Mouse (Mus musculus): ENCODE measurements around the gene Slc25a12. TPM values are rescaled to one million over a fixed set of nuclear protein-coding genes. Genes with fewer than 3 reads are reported as not detected.

The Slc25a12 gene
- polyA plus RNA-seq, 1 experiment: 40.7 TPM

GRCm38 (mm10) chr2:71316116-71316789 is 51.3 kb downstream of the Slc25a12 start:
- H3K27me3 ChIP-seq (ENCODE audit: control insufficient read depth, insufficient read depth, insufficient read length): no peaks in the 10 kb centered on the region
- no peak overlapping the region for H3K4me2 ChIP-seq (ENCODE audit: low read depth)
- H3ac ChIP-seq (ENCODE audit: control insufficient read depth, insufficient read length): no peak overlapping the region
- H3K36me3 ChIP-seq (ENCODE audit: control insufficient read depth, insufficient read depth): no peaks in the 10 kb centered on the region
- H3K79me2 ChIP-seq (ENCODE audit: control insufficient read depth, insufficient read depth): no peaks in the 10 kb centered on the region
- TF ChIP-seq E2F4 (IDR thresholded peaks at IDR 0.05; ENCODE audit: insufficient read depth) (no peak), POLR2A (IDR thresholded peaks at IDR 0.05; ENCODE audit: insufficient read length, low read depth) (no peak), MYOD1 (IDR thresholded peaks at IDR 0.05; ENCODE audit: control insufficient read depth in 1 of 3, insufficient read length in 2 of 3, low read depth in 2 of 3) (no peak), CEBPB (IDR thresholded peaks at IDR 0.05; ENCODE audit: insufficient read depth, poor library complexity, severe bottlenecking) (no peak)
- H3K4me3 ChIP-seq: no peak overlapping the region

GRCm38 (mm10) chr2:71315022-71315421 is 52.5 kb downstream of the Slc25a12 start:
- H3K36me3 ChIP-seq (ENCODE audit: control insufficient read depth, insufficient read depth): no peaks in the 10 kb centered on the region
- H3K4me2 ChIP-seq (ENCODE audit: low read depth): no peak overlapping the region
- no peak for TF ChIP-seq MYOD1 (IDR thresholded peaks at IDR 0.05; ENCODE audit: control insufficient read depth in 1 of 3, insufficient read length in 2 of 3, low read depth in 2 of 3)
- no peak for TF ChIP-seq POLR2A (IDR thresholded peaks at IDR 0.05; ENCODE audit: insufficient read length, low read depth)
- no peaks in the 10 kb centered on the region for H3K79me2 ChIP-seq (ENCODE audit: control insufficient read depth, insufficient read depth)
- H3K4me3 ChIP-seq: no peak overlapping the region
- no peaks in the 10 kb centered on the region for H3K27me3 ChIP-seq (ENCODE audit: control insufficient read depth, insufficient read depth, insufficient read length)
- H3ac ChIP-seq (ENCODE audit: control insufficient read depth, insufficient read length): no peak overlapping the region

GRCm38 (mm10) chr2:71314080-71314479 is 53.5 kb downstream of the Slc25a12 start:
- no peaks in the 10 kb centered on the region for H3K36me3 ChIP-seq (ENCODE audit: control insufficient read depth, insufficient read depth)
- no peak for TF ChIP-seq USF1 (IDR thresholded peaks at IDR 0.05; ENCODE audit: low read depth)
- TF ChIP-seq SRF (IDR thresholded peaks at IDR 0.05; ENCODE audit: control insufficient read depth, insufficient read length, low read depth): no peak
- TF ChIP-seq POLR2A (IDR thresholded peaks at IDR 0.05; ENCODE audit: insufficient read length, low read depth): no peak
- TF ChIP-seq E2F4 (IDR thresholded peaks at IDR 0.05; ENCODE audit: insufficient read depth): no peak
- TF ChIP-seq REST (IDR thresholded peaks at IDR 0.05; ENCODE audit: insufficient read depth, insufficient read length): no peak
- no peak for TF ChIP-seq MYOD1 (IDR thresholded peaks at IDR 0.05; ENCODE audit: control insufficient read depth in 1 of 3, insufficient read length in 2 of 3, low read depth in 2 of 3)
- no peak overlapping the region for H3ac ChIP-seq (ENCODE audit: control insufficient read depth, insufficient read length)
- H3K79me2 ChIP-seq (ENCODE audit: control insufficient read depth, insufficient read depth): no peaks in the 10 kb centered on the region
- no peak overlapping the region for H3K4me2 ChIP-seq (ENCODE audit: low read depth)
- H3K27me3 ChIP-seq (ENCODE audit: control insufficient read depth, insufficient read depth, insufficient read length): no peaks in the 10 kb centered on the region
- no peak overlapping the region for H3K4me3 ChIP-seq

- Histone ChIP-seq H3K4me3 (no peak overlapping the region), H3K27me3 (ENCODE audit: control insufficient read depth, insufficient read depth, insufficient read length) (no peaks in the 10 kb centered on the region), H3K4me2 (ENCODE audit: low read depth) (no peak overlapping the region), H3K36me3 (ENCODE audit: control insufficient read depth, insufficient read depth) (no peaks in the 10 kb centered on the region), H3ac (ENCODE audit: control insufficient read depth, insufficient read length) (no peak overlapping the region), H3K79me2 (ENCODE audit: control insufficient read depth, insufficient read depth) (no peaks in the 10 kb centered on the region)
- no peak for TF ChIP-seq E2F4 (IDR thresholded peaks at IDR 0.05; ENCODE audit: insufficient read depth)
- no peak for TF ChIP-seq POLR2AphosphoS2 (IDR thresholded peaks at IDR 0.05; ENCODE audit: insufficient read length, low read depth)
These were observed 55.5 kb downstream of the Slc25a12 start for GRCm38 (mm10) chr2:71312067-71312466.

GRCm38 (mm10) chr2:71309726-71310125 is 57.8 kb downstream of the Slc25a12 start:
- H3ac ChIP-seq (ENCODE audit: control insufficient read depth, insufficient read length): no peak overlapping the region
- no peaks in the 10 kb centered on the region for H3K79me2 ChIP-seq (ENCODE audit: control insufficient read depth, insufficient read depth)
- no peak overlapping the region for H3K4me3 ChIP-seq
- no peak overlapping the region for H3K4me2 ChIP-seq (ENCODE audit: low read depth)
- no peak for TF ChIP-seq POLR2A (IDR thresholded peaks at IDR 0.05; ENCODE audit: insufficient read length, low read depth)
- TF ChIP-seq CEBPB (IDR thresholded peaks at IDR 0.05; ENCODE audit: insufficient read depth, poor library complexity, severe bottlenecking): no peak
- TF ChIP-seq MAX (IDR thresholded peaks at IDR 0.05; ENCODE audit: low read depth): no peak
- TF ChIP-seq SRF (IDR thresholded peaks at IDR 0.05; ENCODE audit: control insufficient read depth, insufficient read length, low read depth): no peak
- TF ChIP-seq POLR2AphosphoS2 (IDR thresholded peaks at IDR 0.05; ENCODE audit: insufficient read length, low read depth): no peak
- TF ChIP-seq E2F4 (IDR thresholded peaks at IDR 0.05; ENCODE audit: insufficient read depth): no peak
- no peak for TF ChIP-seq TCF3 (IDR thresholded peaks at IDR 0.05; ENCODE audit: insufficient read length, low read depth)
- no peak for TF ChIP-seq TCF12 (IDR thresholded peaks at IDR 0.05; ENCODE audit: insufficient read depth, poor library complexity, severe bottlenecking)
- H3K36me3 ChIP-seq (ENCODE audit: control insufficient read depth, insufficient read depth): no peaks in the 10 kb centered on the region
- no peaks in the 10 kb centered on the region for H3K27me3 ChIP-seq (ENCODE audit: control insufficient read depth, insufficient read depth, insufficient read length)

GRCm38 (mm10) chr2:71306357-71306756 is 61.2 kb downstream of the Slc25a12 start:
- H3K36me3 ChIP-seq (ENCODE audit: control insufficient read depth, insufficient read depth): peaks cover 5% of the 10 kb centered on the region
- H3K4me3 ChIP-seq: no peak overlapping the region
- TF ChIP-seq CEBPB (IDR thresholded peaks at IDR 0.05; ENCODE audit: insufficient read depth, poor library complexity, severe bottlenecking) (no peak), MYOD1 (IDR thresholded peaks at IDR 0.05; ENCODE audit: control insufficient read depth in 1 of 3, insufficient read length in 2 of 3, low read depth in 2 of 3) (no peak), POLR2AphosphoS2 (IDR thresholded peaks at IDR 0.05; ENCODE audit: insufficient read length, low read depth) (no peak), SRF (IDR thresholded peaks at IDR 0.05; ENCODE audit: control insufficient read depth, insufficient read length, low read depth) (no peak), USF1 (IDR thresholded peaks at IDR 0.05; ENCODE audit: low read depth) (no peak), MYOG (IDR thresholded peaks at IDR 0.05; ENCODE audit: control insufficient read depth in 1 of 3, insufficient read depth in 1 of 3, insufficient read length in 2 of 3, low read depth in 2 of 3) (no peak), TCF12 (IDR thresholded peaks at IDR 0.05; ENCODE audit: insufficient read depth, poor library complexity, severe bottlenecking) (no peak), REST (IDR thresholded peaks at IDR 0.05; ENCODE audit: insufficient read depth, insufficient read length) (no peak), E2F4 (IDR thresholded peaks at IDR 0.05; ENCODE audit: insufficient read depth) (no peak), TCF3 (IDR thresholded peaks at IDR 0.05; ENCODE audit: insufficient read length, low read depth) (no peak), POLR2A (IDR thresholded peaks at IDR 0.05; ENCODE audit: insufficient read length, low read depth) (no peak), MAX (IDR thresholded peaks at IDR 0.05; ENCODE audit: low read depth) (no peak)

More at GRCm38 (mm10) chr2:71306357-71306756, 61.2 kb downstream of the Slc25a12 start:
- no peaks in the 10 kb centered on the region for H3K27me3 ChIP-seq (ENCODE audit: control insufficient read depth, insufficient read depth, insufficient read length)
- H3ac ChIP-seq (ENCODE audit: control insufficient read depth, insufficient read length): no peak overlapping the region
- no peak overlapping the region for H3K4me2 ChIP-seq (ENCODE audit: low read depth)
- H3K79me2 ChIP-seq (ENCODE audit: control insufficient read depth, insufficient read depth): no peaks in the 10 kb centered on the region
